Mouse (Mus musculus): ENCODE measurements around the gene Snupn.

DNA sequence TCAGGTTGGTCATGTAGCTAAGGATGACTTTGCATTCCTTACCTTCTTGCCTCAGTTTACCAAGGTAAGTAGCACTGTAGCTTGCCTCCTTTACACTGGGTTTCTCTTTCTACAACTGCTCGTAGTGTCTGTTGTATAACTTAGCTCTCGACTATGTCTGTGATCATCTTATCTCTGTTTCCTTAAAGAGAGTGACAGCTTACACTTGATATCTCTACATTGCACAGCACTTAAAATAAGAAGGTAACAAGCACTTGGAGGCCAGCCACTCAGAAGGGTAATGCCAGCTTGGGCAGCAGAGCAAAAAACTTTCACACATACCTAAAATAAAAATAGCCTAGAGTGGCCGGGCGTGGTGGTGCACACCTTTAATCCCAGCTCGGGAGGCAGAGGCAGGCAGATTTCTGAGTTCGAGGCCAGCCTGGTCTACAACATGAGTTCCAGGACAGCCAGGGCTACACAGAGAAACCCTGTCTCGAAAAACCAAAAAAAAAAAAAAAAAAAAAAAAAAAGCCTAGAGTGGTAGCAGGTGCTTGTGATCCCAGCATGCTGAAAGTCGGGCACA is 23.4 kb downstream of the Snupn start:
- TF ChIP-seq TAL1 (IDR thresholded peaks at IDR 0.05; ENCODE audit: low read length) = no peak
- TF ChIP-seq GATA1 (IDR thresholded peaks at IDR 0.05; ENCODE audit: low read length) = no peak
